Mouse (Mus musculus) small intestine, adult 2 months (tissue): ENCODE data around the gene Mcee.

Source experiments
- CTCF ChIP-seq: fragments of 200-500 bp; IDR thresholded peaks from 2 replicates; pipeline ENCODE4 v1.5.1; 2012; ENCODE audit warnings: low read depth, mild to moderate bottlenecking, control low read depth, inconsistent platforms, low read length, moderate library complexity, mixed read lengths; ENCODE audit not compliant: insufficient replicate concordance, insufficient read length; ENCODE audit errors: extremely low read depth
- POLR2A ChIP-seq: fragments of 200-500 bp; IDR thresholded peaks from 2 replicates; pipeline ENCODE4 v1.6.1; 2012; ENCODE audit warnings: low read depth, mild to moderate bottlenecking, control low read depth, inconsistent platforms, low read length, moderate library complexity

- TF ChIP-seq CTCF (no peak), POLR2A (no peak)
These were observed 65.4 kb downstream of the Mcee start for GRCm38 (mm10) chr7:64457811-64458210.
